Mouse (Mus musculus) E14TG2a.4 (cell line): ENCODE measurements around the gene Gstz1.

Experiments
- H3K27me3 ChIP-seq: 2 replicates; pipeline ENCODE4 v1.6.1; 2014; ENCODE audit warnings: low read length, control low read depth; ENCODE audit not compliant: insufficient read depth
- H3K36me3 ChIP-seq: 2 replicates; pipeline ENCODE4 v1.6.1; 2014; ENCODE audit warnings: low read length, control low read depth; ENCODE audit not compliant: insufficient read depth
- H3K4me1 ChIP-seq: replicated peaks from 2 replicates; pipeline ENCODE4 v1.6.1; 2014; ENCODE audit warnings: low read depth, low read length, control low read depth
- H3K4me3 ChIP-seq: replicated peaks from 2 replicates; pipeline ENCODE4 v1.5.1; 2014; ENCODE audit warnings: mild to moderate bottlenecking, low read length
- H3K9me3 ChIP-seq: 2 replicates; pipeline ENCODE4 v1.6.1; 2014; ENCODE audit warnings: low read length, control low read depth
- CTCF ChIP-seq: conservative IDR thresholded peaks from 2 replicates; pipeline ENCODE4 v1.5.1; 2014; ENCODE audit warnings: low read length
- NANOG ChIP-seq: IDR thresholded peaks from 2 replicates; pipeline ENCODE4 v1.6.1; 2014; ENCODE audit warnings: borderline replicate concordance, low read length, mixed read lengths
- POU5F1 ChIP-seq: IDR thresholded peaks from 2 replicates; pipeline ENCODE4 v1.6.1; 2014; ENCODE audit warnings: low read length, borderline replicate concordance

Gene Gstz1

DNA sequence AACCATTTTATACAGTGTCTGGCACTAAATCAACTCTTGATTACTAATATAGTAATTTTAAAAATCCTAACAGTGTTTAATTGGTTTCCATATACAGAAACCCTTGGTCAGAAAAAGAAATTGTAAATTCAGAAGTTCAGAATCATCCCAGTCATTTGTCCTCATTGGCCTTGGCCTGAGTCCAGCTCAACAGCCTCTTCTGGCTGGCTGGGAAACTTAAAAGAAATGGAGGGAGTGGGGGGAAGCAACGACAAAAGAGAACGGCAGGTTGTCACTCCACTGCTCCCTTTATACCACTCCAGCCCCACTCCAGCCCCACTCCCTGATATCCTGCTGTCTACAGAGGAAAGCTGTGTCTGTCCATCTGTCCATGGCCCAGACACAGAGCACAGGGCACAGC, 15.8 kb upstream of the Gstz1 start:
- no peaks in the 10 kb centered on the region for H3K27me3 ChIP-seq
- H3K9me3 ChIP-seq: no peaks in the 10 kb centered on the region
- no peak for TF ChIP-seq POU5F1
- H3K4me1 ChIP-seq: no peaks in the 10 kb centered on the region
- peaks cover 33% of the 10 kb centered on the region for H3K36me3 ChIP-seq
- no peak overlapping the region for H3K4me3 ChIP-seq

DNA sequence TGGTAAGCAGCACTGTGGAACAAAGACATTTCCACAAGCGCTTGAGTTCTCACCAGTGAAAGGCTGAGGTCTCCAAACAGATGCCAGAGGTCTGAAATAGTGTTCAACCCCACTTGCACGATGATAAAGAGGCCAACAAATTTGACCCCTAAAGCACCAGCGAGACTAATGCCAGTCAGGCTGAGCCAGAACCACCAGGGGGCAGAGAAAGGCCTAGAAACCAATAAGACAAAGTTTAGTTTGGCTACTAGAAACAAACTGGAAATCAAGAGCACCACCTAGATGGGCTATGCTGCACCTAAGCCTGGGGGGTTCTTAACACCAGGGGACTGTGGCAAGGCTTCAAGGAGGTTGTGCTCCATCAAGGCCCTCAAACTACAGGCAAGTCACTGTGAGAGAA, 15.3 kb upstream of the Gstz1 start:
- Histone ChIP-seq H3K36me3 (peaks cover 33% of the 10 kb centered on the region), H3K4me3 (no peak overlapping the region), H3K9me3 (no peaks in the 10 kb centered on the region), H3K27me3 (no peaks in the 10 kb centered on the region), H3K4me1 (no peaks in the 10 kb centered on the region)
- no peak for TF ChIP-seq NANOG
- TF ChIP-seq CTCF: peak; percentile 30
- TF ChIP-seq POU5F1: no peak

DNA sequence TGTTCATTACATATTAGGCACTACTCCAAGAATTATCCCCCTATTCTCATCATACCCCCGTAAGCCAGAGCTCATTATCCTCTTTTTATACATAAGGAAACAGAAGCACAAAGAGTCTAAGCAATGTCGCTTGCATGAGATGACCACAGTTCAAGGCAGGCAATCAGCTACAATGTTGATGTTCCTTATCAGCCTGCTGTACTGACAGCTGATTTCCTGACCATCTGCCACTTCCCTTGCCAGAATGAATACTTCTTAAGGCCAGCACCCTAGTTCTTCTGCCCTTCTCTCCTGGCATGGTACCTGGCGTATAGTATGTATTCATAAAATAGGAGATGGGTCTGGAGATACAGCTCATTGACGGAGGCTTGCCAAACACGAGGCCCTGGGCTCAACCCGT, 14.8 kb upstream of the Gstz1 start:
- TF ChIP-seq POU5F1 (no peak), CTCF (no peak), NANOG (no peak)
- Histone ChIP-seq H3K27me3 (no peaks in the 10 kb centered on the region), H3K4me1 (no peaks in the 10 kb centered on the region), H3K9me3 (no peaks in the 10 kb centered on the region), H3K36me3 (peaks cover 34% of the 10 kb centered on the region), H3K4me3 (no peak overlapping the region)

DNA sequence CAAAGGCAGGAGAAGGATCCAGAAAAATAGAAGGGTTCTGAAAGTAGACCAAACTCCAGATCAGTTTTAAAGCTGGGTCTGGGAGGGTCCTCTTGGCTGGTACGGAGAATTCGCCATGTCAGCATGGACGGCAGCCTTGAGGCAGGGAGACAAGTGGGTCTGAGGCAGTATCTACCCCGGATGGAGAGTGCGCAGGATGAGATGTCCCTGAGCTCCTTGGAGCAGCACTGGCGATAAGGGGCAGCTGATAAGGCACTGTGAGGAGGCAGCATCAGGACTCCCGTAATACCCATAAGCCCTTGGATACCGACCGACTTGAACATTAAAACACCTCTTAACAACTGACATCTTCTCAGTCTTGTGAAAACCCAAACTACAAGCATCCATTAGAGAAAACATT, 14.2 kb upstream of the Gstz1 start:
- H3K4me1 ChIP-seq: peaks cover 4% of the 10 kb centered on the region; the same call in 1 of the 2 replicates
- TF ChIP-seq POU5F1: no peak
- no peak for TF ChIP-seq NANOG
- no peaks in the 10 kb centered on the region for H3K27me3 ChIP-seq
- no peaks in the 10 kb centered on the region for H3K9me3 ChIP-seq
- peaks cover 34% of the 10 kb centered on the region for H3K36me3 ChIP-seq
- H3K4me3 ChIP-seq: no peak overlapping the region

DNA sequence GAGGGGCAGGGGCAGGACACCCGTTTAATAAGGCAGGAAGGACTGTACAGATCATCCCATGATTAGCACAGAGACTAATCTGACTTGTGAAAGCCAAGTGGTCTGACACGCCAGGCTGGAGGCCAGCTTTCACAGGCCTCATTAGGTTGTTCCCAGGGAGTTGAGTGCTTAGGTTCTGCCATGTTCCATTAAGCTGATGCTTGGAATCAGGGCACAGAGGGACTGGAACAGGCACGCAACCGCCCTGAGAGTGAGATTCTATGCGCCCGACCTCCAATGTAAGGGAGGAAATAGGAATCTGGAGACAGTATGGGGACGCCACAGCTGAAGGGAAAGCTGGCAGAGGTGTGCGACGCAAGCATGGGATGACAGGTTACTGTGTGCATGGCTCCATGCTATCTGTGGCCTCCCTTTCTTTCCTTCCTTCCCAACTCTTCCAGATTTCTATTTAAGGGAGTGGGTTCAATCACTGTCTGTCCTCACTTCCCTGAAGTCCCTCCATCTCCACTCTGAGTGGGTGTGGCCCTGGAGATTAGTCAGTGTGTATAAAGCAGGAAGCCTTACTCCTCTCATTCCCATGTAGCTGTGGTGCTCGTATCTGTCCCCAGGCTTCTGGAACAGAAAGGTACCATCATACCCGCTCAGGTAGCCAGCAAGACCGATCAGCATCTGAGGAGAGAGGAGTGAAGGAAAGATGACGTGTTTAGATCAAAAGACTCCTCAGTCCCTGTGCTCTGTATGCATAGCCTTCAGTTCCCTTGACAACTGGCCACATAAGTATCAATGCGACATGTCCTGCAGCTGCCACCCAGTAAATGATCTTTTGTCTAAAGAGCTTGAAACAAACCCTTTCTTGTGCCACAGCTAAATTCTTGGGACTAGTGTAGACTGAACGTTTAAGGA, 9.3 kb upstream of the Gstz1 start:
- H3K4me3 ChIP-seq: no peak overlapping the region
- H3K36me3 ChIP-seq: peaks cover 17% of the 10 kb centered on the region
- H3K27me3 ChIP-seq: no peaks in the 10 kb centered on the region
- no peaks in the 10 kb centered on the region for H3K9me3 ChIP-seq
- peaks cover 12% of the 10 kb centered on the region for H3K4me1 ChIP-seq
- no peak for TF ChIP-seq POU5F1
- TF ChIP-seq NANOG: no peak
- no peak for TF ChIP-seq CTCF

DNA sequence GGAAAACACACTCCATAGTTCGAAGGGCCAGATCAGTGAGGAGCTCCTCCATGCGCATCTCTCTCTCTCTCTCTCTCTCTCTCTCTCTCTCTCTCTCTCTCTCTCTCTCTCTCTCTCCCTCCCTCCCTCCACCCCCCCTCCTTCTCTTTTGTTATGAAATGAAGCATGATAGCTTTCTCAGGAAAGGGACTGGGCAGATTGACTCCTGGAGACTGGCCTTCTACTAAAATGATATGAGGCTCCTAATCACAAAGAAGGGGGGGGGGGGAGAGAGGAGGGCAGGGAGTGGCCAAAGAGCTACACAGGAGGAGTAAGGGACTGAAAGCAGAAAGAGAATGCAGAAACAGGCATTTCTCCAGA, 8.6 kb upstream of the Gstz1 start:
- no peaks in the 10 kb centered on the region for H3K9me3 ChIP-seq
- peaks cover 14% of the 10 kb centered on the region; the same call in 1 of the 2 replicates for H3K36me3 ChIP-seq
- TF ChIP-seq NANOG: no peak
- no peak for TF ChIP-seq CTCF
- TF ChIP-seq POU5F1: no peak
- peaks cover 12% of the 10 kb centered on the region for H3K4me1 ChIP-seq
- H3K27me3 ChIP-seq: no peaks in the 10 kb centered on the region
- H3K4me3 ChIP-seq: no peak overlapping the region

DNA sequence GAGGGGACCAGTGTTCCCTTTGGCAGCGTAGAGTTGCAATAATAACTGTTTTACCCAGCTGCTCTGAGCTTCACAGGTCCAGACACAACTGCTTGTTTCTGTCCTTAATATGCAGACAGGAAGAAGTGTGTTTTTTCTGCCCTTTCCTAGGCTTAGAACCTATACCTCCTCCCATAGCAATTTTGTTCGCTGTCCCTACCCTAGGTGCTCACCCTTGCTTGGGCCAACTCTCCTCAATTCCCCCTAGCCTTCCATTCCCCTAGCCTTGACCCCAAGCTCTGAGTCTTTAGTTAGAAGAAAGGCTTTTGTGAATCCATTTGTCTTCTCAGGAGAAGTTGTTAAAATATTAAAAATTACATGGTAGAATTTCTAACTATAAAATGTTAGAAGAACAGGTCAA, 8.2 kb upstream of the Gstz1 start:
- TF ChIP-seq CTCF (no peak), NANOG (no peak), POU5F1 (no peak)
- peaks cover 14% of the 10 kb centered on the region; the same call in 1 of the 2 replicates for H3K36me3 ChIP-seq
- H3K4me3 ChIP-seq: no peak overlapping the region

DNA sequence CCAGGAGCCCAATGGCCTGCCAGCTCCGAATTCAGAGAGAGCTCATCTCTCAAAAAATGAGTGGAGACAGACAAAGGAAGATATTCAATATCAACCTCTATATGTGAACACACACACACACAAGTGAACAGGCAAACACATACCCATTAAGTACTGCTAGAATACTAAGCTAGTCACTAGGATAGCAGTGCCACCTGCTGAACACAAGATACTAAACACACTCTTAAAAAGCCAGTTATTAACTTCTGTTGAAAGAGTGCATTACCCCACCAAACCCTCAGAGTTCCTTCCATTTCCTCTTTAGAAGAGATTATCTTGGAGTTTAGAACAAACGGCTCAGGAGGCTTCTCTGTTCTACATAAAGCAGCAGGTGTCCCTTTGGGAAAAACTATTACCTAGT, 4.8 kb upstream of the Gstz1 start:
- H3K4me3 ChIP-seq: no peak overlapping the region

More for the DNA sequence above, 8.2 kb upstream of the Gstz1 start:
- Histone ChIP-seq H3K27me3 (no peaks in the 10 kb centered on the region), H3K9me3 (no peaks in the 10 kb centered on the region), H3K4me1 (peaks cover 12% of the 10 kb centered on the region)

More for the DNA sequence above, 4.8 kb upstream of the Gstz1 start:
- H3K36me3 ChIP-seq: peaks cover 6% of the 10 kb centered on the region; the same call in 1 of the 2 replicates
- H3K27me3 ChIP-seq: no peaks in the 10 kb centered on the region
- no peaks in the 10 kb centered on the region for H3K9me3 ChIP-seq
- H3K4me1 ChIP-seq: peaks cover 21% of the 10 kb centered on the region
- no peak for TF ChIP-seq NANOG
- no peak for TF ChIP-seq POU5F1
- TF ChIP-seq CTCF: no peak
